Mouse (Mus musculus) MEL (cell line): ENCODE measurements around the gene Dnaaf5. TPM values are rescaled to one million over a fixed set of nuclear protein-coding genes. Genes with fewer than 3 reads are reported as not detected.

Experiments
- DNase-seq: peaks from one replicate; pipeline ENCODE4 v3.0.0; 2011; ENCODE audit warnings: low read depth, low spot score
- H3K27ac ChIP-seq: 2 replicates; pipeline ENCODE4 v1.5.1; 2012; ENCODE audit warnings: low read depth, mild to moderate bottlenecking, control low read depth, low read length, moderate library complexity; ENCODE audit not compliant: control insufficient read depth
- H3K27me3 ChIP-seq, 2 experiments: fragments of 150-350 bp in 1 of 2; sonication (generic) in 1 of 2; 2 replicates each; pipeline ENCODE4 v1.6.1; 2012; ENCODE audit warnings: low read length in 2 of 2, mild to moderate bottlenecking in 2 of 2, improper control_type of control experiment in 1 of 2, moderate library complexity in 1 of 2; ENCODE audit not compliant: insufficient read depth in 2 of 2, control insufficient read depth in 1 of 2
- H3K36me3 ChIP-seq, 2 experiments: 2 replicates each; pipeline ENCODE4 v1.6.1; 2012 to 2014; ENCODE audit warnings: low read length in 2 of 2, improper control_type of control experiment in 1 of 2, inconsistent platforms in 1 of 2, mild to moderate bottlenecking in 1 of 2; ENCODE audit not compliant: insufficient read depth in 2 of 2, control insufficient read depth in 1 of 2
- H3K4me1 ChIP-seq, 2 experiments: fragments of 150-350 bp in 1 of 2; sonication (generic) in 1 of 2; 2 replicates each; pipeline ENCODE4 v1.6.1; 2012; ENCODE audit warnings: low read length in 2 of 2, improper control_type of control experiment in 1 of 2, mild to moderate bottlenecking in 1 of 2; ENCODE audit not compliant: insufficient read depth in 2 of 2, control insufficient read depth in 1 of 2
- H3K4me3 ChIP-seq, 2 experiments: fragments of 150-350 bp in 1 of 2; sonication (generic) in 1 of 2; 2 replicates each; pipeline ENCODE4 v1.5.1; 2012; ENCODE audit warnings: low read depth in 2 of 2, low read length in 2 of 2, mild to moderate bottlenecking in 2 of 2, moderate library complexity in 2 of 2, control low read depth in 1 of 2, improper control_type of control experiment in 1 of 2; ENCODE audit not compliant: control insufficient read depth in 1 of 2, insufficient read depth in 1 of 2
- H3K79me2 ChIP-seq: 2 replicates; pipeline ENCODE4 v1.6.1; 2012; ENCODE audit warnings: mild to moderate bottlenecking, low read length, moderate library complexity; ENCODE audit not compliant: control insufficient read depth, poor library complexity, insufficient read depth
- H3K9ac ChIP-seq: 2 replicates; pipeline ENCODE4 v1.6.1; 2012; ENCODE audit warnings: low read depth, mild to moderate bottlenecking, control low read depth, low read length, moderate library complexity; ENCODE audit not compliant: control insufficient read depth, poor library complexity, severe bottlenecking
- H3K9me3 ChIP-seq: fragments of 150-350 bp; sonication (generic); replicated peaks from 2 replicates; pipeline ENCODE4 v1.6.1; 2012; ENCODE audit warnings: mild to moderate bottlenecking, low read length, improper control_type of control experiment, moderate library complexity; ENCODE audit not compliant: insufficient read depth
- BHLHE40 ChIP-seq: IDR thresholded peaks from 2 replicates; pipeline ENCODE4 v1.6.1; 2012; ENCODE audit warnings: low read depth, mild to moderate bottlenecking, inconsistent platforms, low read length, improper control_type of control experiment, borderline replicate concordance
- CHD1 ChIP-seq: IDR thresholded peaks from 2 replicates; pipeline ENCODE4 v1.6.1; 2012; ENCODE audit warnings: low read depth, mild to moderate bottlenecking, inconsistent platforms, low read length, improper control_type of control experiment
- CTCF ChIP-seq, 3 experiments: IDR thresholded peaks in 2 of 3; conservative IDR thresholded peaks in 1 of 3; 2 replicates each; pipeline ENCODE4 v1.5.1; 2011 to 2012; ENCODE audit warnings: low read length in 3 of 3, low read depth in 2 of 3, mild to moderate bottlenecking in 2 of 3, improper control_type of control experiment in 1 of 3, inconsistent platforms in 1 of 3, mixed read lengths in 1 of 3, moderate library complexity in 1 of 3; ENCODE audit not compliant: control insufficient read depth in 1 of 3, insufficient read depth in 1 of 3, poor library complexity in 1 of 3, severe bottlenecking in 1 of 3
- E2F4 ChIP-seq: IDR thresholded peaks from 2 replicates; pipeline ENCODE4 v1.6.1; 2011; ENCODE audit warnings: low read depth, low read length, improper control_type of control experiment, borderline replicate concordance
- ELF1 ChIP-seq: IDR thresholded peaks from 2 replicates; pipeline ENCODE4 v1.6.1; 2014; ENCODE audit warnings: low read depth, mild to moderate bottlenecking, inconsistent platforms, low read length, improper control_type of control experiment, moderate library complexity
- EP300 ChIP-seq, 2 experiments: IDR thresholded peaks; 2 replicates each; pipeline ENCODE4 v1.6.1; 2011; ENCODE audit warnings: improper control_type of control experiment in 2 of 2, low read length in 2 of 2, low read depth in 1 of 2, mild to moderate bottlenecking in 1 of 2
- ETS1 ChIP-seq: IDR thresholded peaks from 2 replicates; pipeline ENCODE4 v1.6.1; 2012; ENCODE audit warnings: low read depth, mild to moderate bottlenecking, inconsistent platforms, low read length, improper control_type of control experiment, moderate library complexity
- GATA1 ChIP-seq: IDR thresholded peaks from 2 replicates; pipeline ENCODE4 v1.6.1; 2011; ENCODE audit warnings: low read depth, low read length, improper control_type of control experiment
- HCFC1 ChIP-seq: IDR thresholded peaks from 2 replicates; pipeline ENCODE4 v1.6.1; 2012; ENCODE audit warnings: low read depth, mild to moderate bottlenecking, inconsistent platforms, low read length, improper control_type of control experiment, moderate library complexity
- MAX ChIP-seq: IDR thresholded peaks from 2 replicates; pipeline ENCODE4 v1.6.1; 2011; ENCODE audit warnings: low read length, improper control_type of control experiment
- MAZ ChIP-seq: IDR thresholded peaks from 2 replicates; pipeline ENCODE4 v1.6.1; 2012; ENCODE audit warnings: low read depth, mild to moderate bottlenecking, inconsistent platforms, low read length, improper control_type of control experiment
- MYC ChIP-seq: IDR thresholded peaks from 2 replicates; pipeline ENCODE4 v1.6.1; 2011; ENCODE audit warnings: low read depth, mild to moderate bottlenecking, low read length, improper control_type of control experiment, moderate library complexity
- NELFE ChIP-seq: IDR thresholded peaks from 2 replicates; pipeline ENCODE4 v1.6.1; 2011; ENCODE audit warnings: low read depth, low read length, improper control_type of control experiment
- POLR2AphosphoS5 ChIP-seq: IDR thresholded peaks from 2 replicates; pipeline ENCODE4 v1.6.1; 2012; ENCODE audit warnings: low read depth, borderline replicate concordance, mild to moderate bottlenecking, inconsistent platforms, low read length, moderate library complexity, mixed read lengths
- RCOR1 ChIP-seq: IDR thresholded peaks from 2 replicates; pipeline ENCODE4 v1.6.1; 2012; ENCODE audit warnings: low read depth, mild to moderate bottlenecking, inconsistent platforms, low read length, improper control_type of control experiment
- SIN3A ChIP-seq: IDR thresholded peaks from 2 replicates; pipeline ENCODE4 v1.6.1; 2012; ENCODE audit warnings: low read length, improper control_type of control experiment, inconsistent platforms
- SMC3 ChIP-seq: IDR thresholded peaks from 2 replicates; pipeline ENCODE4 v1.6.1; 2011; ENCODE audit warnings: low read depth, low read length, improper control_type of control experiment
- TCF12 ChIP-seq: IDR thresholded peaks from 2 replicates; pipeline ENCODE4 v1.6.1; 2014; ENCODE audit warnings: low read depth, mild to moderate bottlenecking, inconsistent platforms, low read length, improper control_type of control experiment, moderate library complexity
- USF2 ChIP-seq, 2 experiments: IDR thresholded peaks; 2 replicates each; pipeline ENCODE4 v1.6.1; 2011 to 2012; ENCODE audit warnings: improper control_type of control experiment in 2 of 2, low read length in 2 of 2, borderline replicate concordance in 1 of 2, inconsistent platforms in 1 of 2, low read depth in 1 of 2, mild to moderate bottlenecking in 1 of 2; ENCODE audit not compliant: insufficient read depth in 1 of 2
- ZC3H11A ChIP-seq: IDR thresholded peaks from 2 replicates; pipeline ENCODE4 v1.6.1; 2012; ENCODE audit warnings: low read depth, mild to moderate bottlenecking, inconsistent platforms, low read length, improper control_type of control experiment
- ZMIZ1 ChIP-seq: IDR thresholded peaks from 2 replicates; pipeline ENCODE4 v1.6.1; 2012; ENCODE audit warnings: low read depth, mild to moderate bottlenecking, inconsistent platforms, low read length, improper control_type of control experiment, moderate library complexity
- ZNF384 ChIP-seq: IDR thresholded peaks from 2 replicates; pipeline ENCODE4 v1.6.1; 2012; ENCODE audit warnings: low read depth, mild to moderate bottlenecking, inconsistent platforms, low read length, improper control_type of control experiment
- polyA plus RNA-seq, 2 experiments: library from polyadenylated mRNA; stranded (reverse) in 1 of 2; unstranded in 1 of 2; fragments of >175 nt in 1 of 2; fragments of >200 nt in 1 of 2; gene quantifications; 2 replicates each; pipeline versions ENCODE4 v1.2.1 to v1.2.4; 2012; ENCODE audit warnings: low replicate concordance in 2 of 2, low read depth in 1 of 2; ENCODE audit not compliant: insufficient read length in 2 of 2, insufficient read depth in 1 of 2, missing spikeins in 1 of 2
- total RNA-seq: library from RNA; depleted of rRNA; stranded (reverse); fragments of 300-350 nt; gene quantifications from 2 replicates; pipeline ENCODE4 v1.2.3, GENCODE M21; 2012

Dnaaf5 gene
- total and polyA plus RNA-seq, 3 experiments, result 20.1 to 35.4 TPM; not detected in 1

DNA sequence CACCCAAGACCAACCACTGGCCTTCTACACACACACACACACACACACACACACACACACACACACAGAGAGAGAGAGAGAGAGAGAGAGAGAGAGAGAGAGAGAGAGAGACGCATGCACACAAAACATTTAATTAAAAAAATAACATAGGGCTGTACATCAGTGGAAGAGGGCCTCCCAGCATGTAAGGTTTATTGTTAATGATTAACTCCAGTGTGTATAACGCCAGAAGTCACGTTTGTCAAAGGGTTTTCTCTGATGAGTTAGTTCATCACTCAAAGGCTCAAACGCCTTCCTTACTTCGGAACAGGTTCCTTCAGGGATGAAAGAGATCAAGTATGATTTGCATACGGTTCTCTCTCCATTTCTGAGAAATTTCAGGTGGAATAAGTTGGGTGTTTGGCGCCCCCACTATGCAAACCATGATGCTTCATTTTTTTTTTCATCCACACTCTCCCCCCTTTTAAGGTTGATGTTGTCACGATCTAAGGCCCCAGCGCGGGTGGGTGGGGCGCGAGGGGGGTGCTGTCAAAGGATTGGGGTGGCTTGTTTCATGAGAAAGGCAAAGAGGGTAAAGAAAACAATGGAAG lies 21.5 kb upstream of the Dnaaf5 start:
- H3K27ac ChIP-seq, result no peak overlapping the region
- no peak for DNase-seq
- H3K9me3 ChIP-seq, result no peaks in the 10 kb centered on the region
- H3K9ac ChIP-seq, result no peak overlapping the region
- no peaks in the 10 kb centered on the region for H3K27me3 ChIP-seq
- H3K36me3 ChIP-seq, result no peaks in the 10 kb centered on the region
- H3K4me1 ChIP-seq, result no peaks in the 10 kb centered on the region
- H3K4me3 ChIP-seq, result no peak overlapping the region
- TF ChIP-seq GATA1 (no peak), EP300 (IDR thresholded peaks at IDR 0.05; ENCODE audit: low read depth in 1 of 2, low read length in 2 of 2) (no peak), MYC (no peak), RCOR1 (no peak), CHD1 (no peak), NELFE (no peak), CTCF (IDR thresholded peaks at IDR 0.05 in 2 of 3, conservative IDR thresholded peaks at IDR 0.05 in 1 of 3; ENCODE audit: control insufficient read depth in 1 of 3, insufficient read depth in 1 of 3, low read depth in 2 of 3, low read length in 3 of 3, poor library complexity in 1 of 3, severe bottlenecking in 1 of 3) (no peak), ELF1 (no peak), SIN3A (no peak), SMC3 (no peak), USF2 (IDR thresholded peaks at IDR 0.05; ENCODE audit: borderline replicate concordance in 1 of 2, insufficient read depth in 1 of 2, low read depth in 1 of 2, low read length in 2 of 2) (no peak)
- H3K79me2 ChIP-seq, result no peaks in the 10 kb centered on the region

GRCm38 (mm10) chr5:139129078-139129477 lies 20.9 kb upstream of the Dnaaf5 start:
- Histone ChIP-seq H3K4me3 (no peak overlapping the region), H3K79me2 (no peaks in the 10 kb centered on the region), H3K9me3 (no peaks in the 10 kb centered on the region), H3K27me3 (no peaks in the 10 kb centered on the region), H3K27ac (no peak overlapping the region), H3K36me3 (no peaks in the 10 kb centered on the region), H3K9ac (no peak overlapping the region), H3K4me1 (no peaks in the 10 kb centered on the region)
- TF ChIP-seq ZMIZ1 (no peak), ELF1 (no peak), ZC3H11A (no peak), TCF12 (no peak), POLR2AphosphoS5 (no peak), E2F4 (no peak), ZNF384 (no peak), EP300 (IDR thresholded peaks at IDR 0.05; ENCODE audit: low read depth in 1 of 2, low read length in 2 of 2) (no peak), BHLHE40 (no peak), MAX (no peak), MYC (no peak), ETS1 (no peak), HCFC1 (no peak), RCOR1 (no peak), MAZ (no peak), CHD1 (no peak)
- no peak for DNase-seq
